In genomic region chr2:180306423-180307168, GRCm38 (mm10) we compare ENCODE assay signal across 11 mouse cellular contexts. TPM values are rescaled to one million over a fixed set of nuclear protein-coding genes. Genes with fewer than 3 reads are reported as not detected.
DNase-seq lines count a peak whose midpoint lies in the region; ATAC-seq lines count a peak whose summit lies in the region.
"Had no signal": no experiment of that assay in that cellular context is flagged by ENCODE, and none has a peak within 500 bp of the region (broad histone marks: within the 10 kb centered on the region; RNA-seq: fewer than 3 reads in every experiment).

No protein-coding gene starts in this region.

- peaks cover 51% of the 10 kb centered on the region for H3K4me1 ChIP-seq in heart, embryonic 10.5 days
- H3K4me1 ChIP-seq in stomach, embryonic 15.5 days: peaks cover 3% of the 10 kb centered on the region; the same call in 1 of the 2 replicates
- H3K4me1 ChIP-seq in midbrain, embryonic 16.5 days (ENCODE audit: control insufficient read depth, insufficient read depth, low read length): no peaks in the 10 kb centered on the region

- 0 out of 2 replicates have a peak, but pooled peaks have one; percentile 28 for ATAC-seq in stomach, embryonic 15.5 days (ENCODE audit: insufficient read depth, low FRiP score, low read depth)
- ATAC-seq in midbrain, embryonic 16.5 days: no peak
- ATAC-seq: Patski had no signal

- 80% methylated on average over 8 of the region's 8 CpGs for WGBS in heart, embryonic 10.5 days
- WGBS in stomach, embryonic 15.5 days: 47% methylated on average over 8 of the region's 8 CpGs
- 85% methylated on average over 8 of the region's 8 CpGs for WGBS in midbrain, embryonic 16.5 days

- H3K36me3 ChIP-seq in heart, embryonic 10.5 days: no peaks in the 10 kb centered on the region
- H3K36me3 ChIP-seq in stomach, embryonic 15.5 days: no peaks in the 10 kb centered on the region
- H3K36me3 ChIP-seq in midbrain, embryonic 16.5 days (ENCODE audit: control insufficient read depth, insufficient read depth, low read length): no peaks in the 10 kb centered on the region

- intact Hi-C loops in left cerebral cortex, postnatal 4 days (cut with DNase I): no loop called here

- peak; percentile 80 for DNase-seq in left cerebral cortex, postnatal 4 days
- DNase-seq in left cerebral cortex, adult 18-20 months (ENCODE audit: low spot score in 2 of 2): no peak
- peak; percentile 7 for DNase-seq in cerebellum, adult 9-10 months
- DNase-seq in heart, embryonic 10.5 days (ENCODE audit: low spot score): no peak
- DNase-seq in thymus, postnatal 0 days (ENCODE audit: low spot score): no peak

- H3K27ac ChIP-seq in heart, embryonic 10.5 days: peak overlapping the region; percentile 29; the same call in 1 of the 2 replicates
- peak overlapping the region; percentile 40; the same call in 1 of the 2 replicates for H3K27ac ChIP-seq in stomach, embryonic 15.5 days
- no peak overlapping the region for H3K27ac ChIP-seq in midbrain, embryonic 16.5 days (ENCODE audit: low read length)

- H3K9ac ChIP-seq in stomach, embryonic 15.5 days: no peak overlapping the region
- H3K9ac ChIP-seq in midbrain, embryonic 16.5 days (ENCODE audit: low read depth, low read length): no peak overlapping the region

- H3K9me3 ChIP-seq in heart, embryonic 10.5 days: no peaks in the 10 kb centered on the region
- H3K9me3 ChIP-seq in stomach, embryonic 15.5 days: no peaks in the 10 kb centered on the region
- H3K9me3 ChIP-seq in midbrain, embryonic 16.5 days (replicated peaks; ENCODE audit: control insufficient read depth, low read length, poor library complexity, severe bottlenecking): no peaks in the 10 kb centered on the region; the same call in 1 of the 2 replicates

- no peaks in the 10 kb centered on the region for H3K27me3 ChIP-seq in heart, embryonic 10.5 days (ENCODE audit: insufficient read depth, poor library complexity, severe bottlenecking)
- H3K27me3 ChIP-seq in stomach, embryonic 15.5 days (replicated peaks): no peaks in the 10 kb centered on the region
- H3K27me3 ChIP-seq in midbrain, embryonic 16.5 days (ENCODE audit: control insufficient read depth, insufficient read depth, low read depth, low read length): no peaks in the 10 kb centered on the region

- no peak overlapping the region for H3K4me3 ChIP-seq in heart, embryonic 10.5 days
- no peak overlapping the region for H3K4me3 ChIP-seq in stomach, embryonic 15.5 days (replicated peaks)
- no peak overlapping the region for H3K4me3 ChIP-seq in midbrain, embryonic 16.5 days (ENCODE audit: low read depth, low read length)

- H3K4me2 ChIP-seq in stomach, embryonic 15.5 days: no peak overlapping the region
- H3K4me2 ChIP-seq in midbrain, embryonic 16.5 days (ENCODE audit: low read length): no peak overlapping the region
- H3K4me2 ChIP-seq: liver, embryonic 11.5 days had no signal

RNA-seq across cellular contexts. Expression of gene Rbbp8nl, which starts 16.9 kb away (rescaled TPM):
- not detected for total RNA-seq in left cerebral cortex, postnatal 4 days (2021)
- total RNA-seq in left cerebral cortex, adult 18-20 months (2021): not detected
- polyA plus RNA-seq in heart, embryonic 10.5 days (2016; fragmentation: Nextera tagmentation; extraction: Ambion mirVana): 0.16 and 0.68 TPM in 2 replicates
- polyA plus RNA-seq in stomach, embryonic 15.5 days (2015; fragmentation: Nextera tagmentation; extraction: Ambion mirVana): 3.1 and 3.4 TPM in 2 replicates
- polyA plus RNA-seq in thymus, postnatal 0 days (2015; fragmentation: Nextera tagmentation; extraction: Ambion mirVana): 0.05 TPM in 1 of 2 replicates, not detected in the other
- polyA plus RNA-seq in midbrain, embryonic 16.5 days (2015; fragmentation: Nextera tagmentation; extraction: Ambion mirVana): not detected in 2 replicates
- total RNA-seq: hematopoietic stem cell, adult 5-6 weeks; neutrophil, adult 5-6 weeks had no signal
- polyA plus RNA-seq: Patski had no signal

RNA-seq across cellular contexts. Expression of gene Gata5, which starts 27.9 kb away (rescaled TPM):
- not detected for total RNA-seq in left cerebral cortex, postnatal 4 days (2021)
- not detected for total RNA-seq in left cerebral cortex, adult 18-20 months (2021)
- 34.7 and 41.3 TPM in 2 replicates for polyA plus RNA-seq in heart, embryonic 10.5 days (2016; fragmentation: Nextera tagmentation; extraction: Ambion mirVana)
- 5.5 and 6.0 TPM in 2 replicates for polyA plus RNA-seq in stomach, embryonic 15.5 days (2015; fragmentation: Nextera tagmentation; extraction: Ambion mirVana)
- not detected in 2 replicates for polyA plus RNA-seq in thymus, postnatal 0 days (2015; fragmentation: Nextera tagmentation; extraction: Ambion mirVana)
- polyA plus RNA-seq in midbrain, embryonic 16.5 days (2015; fragmentation: Nextera tagmentation; extraction: Ambion mirVana): not detected in 2 replicates
- total RNA-seq: hematopoietic stem cell, adult 5-6 weeks; neutrophil, adult 5-6 weeks had no signal
- polyA plus RNA-seq: Patski had no signal

RNA-seq across cellular contexts. Expression of gene Cables2, which starts 33.3 kb away (rescaled TPM):
- 10 to 100 TPM; 47.2 to 48.6 TPM for total RNA-seq in left cerebral cortex, postnatal 4 days (2021)
- total RNA-seq in left cerebral cortex, adult 18-20 months (2021): 10 to 100 TPM; 30.5 to 33.7 TPM
- polyA plus RNA-seq in heart, embryonic 10.5 days (2016; fragmentation: Nextera tagmentation; extraction: Ambion mirVana): 12.4 and 13.1 TPM in 2 replicates
- 14.5 and 15.2 TPM in 2 replicates for polyA plus RNA-seq in stomach, embryonic 15.5 days (2015; fragmentation: Nextera tagmentation; extraction: Ambion mirVana)
- 6.4 and 7.1 TPM in 2 replicates for polyA plus RNA-seq in thymus, postnatal 0 days (2015; fragmentation: Nextera tagmentation; extraction: Ambion mirVana)
- 24.2 and 25.6 TPM in 2 replicates for polyA plus RNA-seq in midbrain, embryonic 16.5 days (2015; fragmentation: Nextera tagmentation; extraction: Ambion mirVana)

RNA-seq across cellular contexts. Expression of gene Rps21, which starts 49.4 kb away (rescaled TPM):
- 100 to 1,000 TPM; 616 to 687 TPM for total RNA-seq in left cerebral cortex, postnatal 4 days (2021)
- 100 to 1,000 TPM; 728 to 804 TPM for total RNA-seq in left cerebral cortex, adult 18-20 months (2021)
- 332 and 360 TPM in 2 replicates for polyA plus RNA-seq in heart, embryonic 10.5 days (2016; fragmentation: Nextera tagmentation; extraction: Ambion mirVana)
- polyA plus RNA-seq in stomach, embryonic 15.5 days (2015; fragmentation: Nextera tagmentation; extraction: Ambion mirVana): 516 and 531 TPM in 2 replicates
- polyA plus RNA-seq in thymus, postnatal 0 days (2015; fragmentation: Nextera tagmentation; extraction: Ambion mirVana): 928 and 961 TPM in 2 replicates
- polyA plus RNA-seq in midbrain, embryonic 16.5 days (2015; fragmentation: Nextera tagmentation; extraction: Ambion mirVana): 295 and 298 TPM in 2 replicates

Comparison
In these comparisons a context has a peak if more than half of its experiments do, and no peak if none do; other contexts are left out.
1. DNase-seq: peak in left cerebral cortex, postnatal 4 days (single experiment) and cerebellum, adult 9-10 months (single experiment); none in left cerebral cortex, adult 18-20 months (0 of 2), heart, embryonic 10.5 days (single experiment) and thymus, postnatal 0 days (single experiment).